Mouse (Mus musculus): Measurements from ENCODE around the gene Magi1.

- TF ChIP-seq ZKSCAN1 (IDR thresholded peaks at IDR 0.05; ENCODE audit: low read depth, low read length) = no peak
- TF ChIP-seq POLR2A (IDR thresholded peaks at IDR 0.05; ENCODE audit: control insufficient read depth in 1 of 2, insufficient read depth in 1 of 2, low read depth in 1 of 2, low read length in 2 of 2, poor library complexity in 1 of 2) = no peak
- TF ChIP-seq RCOR1 (IDR thresholded peaks at IDR 0.05; ENCODE audit: low read depth, low read length) = no peak
- TF ChIP-seq CTCF (IDR thresholded peaks at IDR 0.05 in 2 of 3, conservative IDR thresholded peaks at IDR 0.05 in 1 of 3; ENCODE audit: control insufficient read depth in 1 of 3, insufficient read depth in 1 of 3, low read depth in 2 of 3, low read length in 3 of 3, poor library complexity in 1 of 3, severe bottlenecking in 1 of 3) = no peak
- no peak for TF ChIP-seq SMC3 (IDR thresholded peaks at IDR 0.05; ENCODE audit: low read depth, low read length)
- TF ChIP-seq SIN3A (IDR thresholded peaks at IDR 0.05; ENCODE audit: low read length) = no peak
- TF ChIP-seq GABPA (IDR thresholded peaks at IDR 0.05; ENCODE audit: low read depth, low read length) = no peak
- TF ChIP-seq RAD21 (IDR thresholded peaks at IDR 0.05; ENCODE audit: low read depth, low read length) = no peak
- TF ChIP-seq MAFK (IDR thresholded peaks at IDR 0.05; ENCODE audit: borderline replicate concordance, low read depth, low read length) = no peak
- TF ChIP-seq MXI1 (IDR thresholded peaks at IDR 0.05; ENCODE audit: low read depth, low read length) = no peak
- TF ChIP-seq USF1 (IDR thresholded peaks at IDR 0.05; ENCODE audit: low read depth, low read length) = no peak
- no peak for TF ChIP-seq ZC3H11A (IDR thresholded peaks at IDR 0.05; ENCODE audit: low read depth, low read length)
- no peak for TF ChIP-seq NRF1 (IDR thresholded peaks at IDR 0.05; ENCODE audit: insufficient read depth, low read depth, low read length, poor library complexity, severe bottlenecking)
Measured at GRCm38 (mm10) chr6:93838398-93838797, 445.3 kb downstream of the Magi1 start.

All from MEL (cell line).